Mouse (Mus musculus) embryonic facial prominence, embryonic 12.5 days (tissue): ENCODE data around the gene Tax1bp1. TPM values are rescaled to one million over a fixed set of nuclear protein-coding genes. Genes with fewer than 3 reads are reported as not detected.
A peak's percentile ranks its signal among the peaks of the same experiment; 100 is the strongest.

Source experiments
- ATAC-seq: fragments of 200-750 bp; cut with Nextera tagmentation; 2 replicates; pipeline ENCODE4 v1.8.0; 2017; ENCODE audit not compliant: insufficient number of reproducible peaks, insufficient read depth, low FRiP score, low TSS enrichment
- H3K27ac ChIP-seq: fragments of 300-500 bp; sonication (generic); 2 replicates; pipeline ENCODE4 v1.5.1; 2016; ENCODE audit warnings: mild to moderate bottlenecking
- H3K27me3 ChIP-seq: fragments of 300-500 bp; sonication (generic); 2 replicates; pipeline ENCODE4 v1.6.1; 2016; ENCODE audit warnings: mild to moderate bottlenecking, moderate library complexity
- H3K36me3 ChIP-seq: fragments of 300-500 bp; sonication (generic); 2 replicates; pipeline ENCODE4 v1.6.1; 2016; ENCODE audit warnings: mild to moderate bottlenecking
- H3K4me1 ChIP-seq: fragments of 300-500 bp; sonication (generic); 2 replicates; pipeline ENCODE4 v1.6.1; 2016
- H3K4me2 ChIP-seq: fragments of 300-500 bp; sonication (generic); replicated peaks from 2 replicates; pipeline ENCODE4 v1.6.1; 2016; ENCODE audit warnings: mild to moderate bottlenecking, moderate library complexity
- H3K4me3 ChIP-seq: fragments of 300-500 bp; sonication (generic); 2 replicates; pipeline ENCODE4 v1.5.1; 2016; ENCODE audit warnings: mild to moderate bottlenecking
- H3K9ac ChIP-seq: fragments of 300-500 bp; sonication (generic); 2 replicates; pipeline ENCODE4 v1.6.1; 2016; ENCODE audit warnings: mild to moderate bottlenecking, moderate library complexity
- H3K9me3 ChIP-seq: fragments of 300-500 bp; sonication (generic); 2 replicates; pipeline ENCODE4 v1.6.1; 2016; ENCODE audit warnings: mild to moderate bottlenecking, moderate library complexity
- WGBS: fragments of 180-500 bp; shearing (Covaris S2); methylation state at CpG from one replicate; pipeline ENCODE4 v1.1.7; 2016; 5-methylcytosine and 5-hydroxymethylcytosine counted together
- polyA plus RNA-seq: library from polyadenylated mRNA; unstranded; fragments of >200 nt; fragmentation: Nextera tagmentation; extraction: Ambion mirVana; gene quantifications from 2 replicates; pipeline ENCODE4 v1.2.1, GENCODE M21; 2016

Tax1bp1 gene
- polyA plus RNA-seq, 1 experiment from 2014 or later: 133 TPM

GRCm38 (mm10) chr6:52712563-52712962, 966 bp upstream of the Tax1bp1 start:
- no peak overlapping the region for H3K4me2 ChIP-seq
- H3K4me3 ChIP-seq: no peak overlapping the region
- no peak overlapping the region for H3K9ac ChIP-seq
- H3K27me3 ChIP-seq: no peaks in the 10 kb centered on the region
- no peaks in the 10 kb centered on the region for H3K9me3 ChIP-seq
- peaks cover 3% of the 10 kb centered on the region; the same call in 1 of the 2 replicates for H3K4me1 ChIP-seq
- ATAC-seq: no peak
- 69% methylated on average over 2 of the region's 2 CpGs for WGBS
- no peaks in the 10 kb centered on the region for H3K36me3 ChIP-seq
- no peak overlapping the region for H3K27ac ChIP-seq

GRCm38 (mm10) chr6:52713897-52714509, 474 bp downstream of the Tax1bp1 start:
- WGBS: under 1% methylated on average over 52 of the region's 52 CpGs
- H3K4me1 ChIP-seq: peaks cover 3% of the 10 kb centered on the region; the same call in 1 of the 2 replicates
- peak overlapping the region; percentile 57 for H3K4me2 ChIP-seq

GRCm38 (mm10) chr6:52717493-52718192, 4.1 kb downstream of the Tax1bp1 start:
- H3K36me3 ChIP-seq: no peaks in the 10 kb centered on the region
- H3K9me3 ChIP-seq: no peaks in the 10 kb centered on the region
- WGBS: 88% methylated on average over 5 of the region's 5 CpGs
- H3K4me1 ChIP-seq: peaks cover 3% of the 10 kb centered on the region; the same call in 1 of the 2 replicates
- no peaks in the 10 kb centered on the region for H3K27me3 ChIP-seq
- no peak overlapping the region for H3K4me2 ChIP-seq
- no peak for ATAC-seq
- no peak overlapping the region for H3K27ac ChIP-seq
- H3K9ac ChIP-seq: no peak overlapping the region
- no peak overlapping the region for H3K4me3 ChIP-seq

More at GRCm38 (mm10) chr6:52713897-52714509, 474 bp downstream of the Tax1bp1 start:
- H3K36me3 ChIP-seq: no peaks in the 10 kb centered on the region
- peak overlapping the region; percentile 84 for H3K9ac ChIP-seq
- no peaks in the 10 kb centered on the region for H3K9me3 ChIP-seq
- peak overlapping the region; percentile 86 for H3K27ac ChIP-seq
- no peaks in the 10 kb centered on the region for H3K27me3 ChIP-seq
- peak overlapping the region; percentile 89 for H3K4me3 ChIP-seq
- ATAC-seq: peak; percentile 76

- H3K9ac ChIP-seq: no peak overlapping the region
- H3K4me1 ChIP-seq: no peaks in the 10 kb centered on the region
- H3K4me2 ChIP-seq: no peak overlapping the region
- no peaks in the 10 kb centered on the region for H3K9me3 ChIP-seq
- H3K36me3 ChIP-seq: peaks cover 23% of the 10 kb centered on the region; the same call in 1 of the 2 replicates
- no peaks in the 10 kb centered on the region for H3K27me3 ChIP-seq
- H3K27ac ChIP-seq: no peak overlapping the region
- H3K4me3 ChIP-seq: no peak overlapping the region
- 57% methylated on average over 8 of the region's 8 CpGs for WGBS
- ATAC-seq: no peak
Measured at GRCm38 (mm10) chr6:52724805-52725439, 11.4 kb downstream of the Tax1bp1 start.

- Histone ChIP-seq H3K4me1 (no peaks in the 10 kb centered on the region), H3K9ac (no peak overlapping the region), H3K27me3 (no peaks in the 10 kb centered on the region), H3K4me2 (no peak overlapping the region), H3K36me3 (peaks cover 24% of the 10 kb centered on the region; the same call in 1 of the 2 replicates), H3K9me3 (no peaks in the 10 kb centered on the region), H3K4me3 (no peak overlapping the region), H3K27ac (no peak overlapping the region)
- 83% methylated on average over 4 of the region's 4 CpGs for WGBS
- no peak for ATAC-seq
Measured at GRCm38 (mm10) chr6:52730338-52730737, 16.8 kb downstream of the Tax1bp1 start.

GRCm38 (mm10) chr6:52734630-52735029, 21.1 kb downstream of the Tax1bp1 start:
- Histone ChIP-seq H3K36me3 (peaks cover 26% of the 10 kb centered on the region), H3K27ac (no peak overlapping the region), H3K27me3 (no peaks in the 10 kb centered on the region), H3K4me2 (no peak overlapping the region), H3K9me3 (no peaks in the 10 kb centered on the region), H3K4me1 (no peaks in the 10 kb centered on the region), H3K4me3 (no peak overlapping the region), H3K9ac (no peak overlapping the region)
- ATAC-seq: no peak
- WGBS: 93% methylated on average over 2 of the region's 2 CpGs

GRCm38 (mm10) chr6:52752832-52753231, 39.3 kb downstream of the Tax1bp1 start:
- H3K4me3 ChIP-seq: no peak overlapping the region
- peaks cover 34% of the 10 kb centered on the region for H3K36me3 ChIP-seq
- H3K9me3 ChIP-seq: no peaks in the 10 kb centered on the region
- no peaks in the 10 kb centered on the region for H3K4me1 ChIP-seq
- 94% methylated on average over 5 of the region's 5 CpGs for WGBS
- no peaks in the 10 kb centered on the region for H3K27me3 ChIP-seq
- no peak overlapping the region for H3K27ac ChIP-seq
- no peak overlapping the region for H3K9ac ChIP-seq
- ATAC-seq: no peak
- H3K4me2 ChIP-seq: no peak overlapping the region

GRCm38 (mm10) chr6:52765206-52765605, 51.7 kb downstream of the Tax1bp1 start:
- WGBS: 56% methylated on average over 7 of the region's 7 CpGs
- Histone ChIP-seq H3K4me3 (no peak overlapping the region), H3K9me3 (no peaks in the 10 kb centered on the region), H3K4me2 (no peak overlapping the region), H3K36me3 (peaks cover 36% of the 10 kb centered on the region), H3K4me1 (no peaks in the 10 kb centered on the region), H3K9ac (no peak overlapping the region), H3K27ac (no peak overlapping the region), H3K27me3 (no peaks in the 10 kb centered on the region)
- ATAC-seq: no peak

GRCm38 (mm10) chr6:52770789-52771188, 57.3 kb downstream of the Tax1bp1 start:
- Histone ChIP-seq H3K36me3 (peaks cover 25% of the 10 kb centered on the region), H3K9ac (no peak overlapping the region)

GRCm38 (mm10) chr6:52773132-52773531, 59.6 kb downstream of the Tax1bp1 start:
- ATAC-seq: no peak
- Histone ChIP-seq H3K4me2 (no peak overlapping the region), H3K27me3 (no peaks in the 10 kb centered on the region), H3K4me1 (no peaks in the 10 kb centered on the region), H3K9ac (no peak overlapping the region), H3K36me3 (peaks cover 12% of the 10 kb centered on the region), H3K27ac (no peak overlapping the region), H3K9me3 (no peaks in the 10 kb centered on the region), H3K4me3 (no peak overlapping the region)
- 83% methylated on average over 5 of the region's 5 CpGs for WGBS

More at GRCm38 (mm10) chr6:52770789-52771188, 57.3 kb downstream of the Tax1bp1 start:
- 93% methylated on average over 1 of the region's 1 CpGs for WGBS
- Histone ChIP-seq H3K27me3 (no peaks in the 10 kb centered on the region), H3K4me2 (no peak overlapping the region), H3K27ac (no peak overlapping the region), H3K4me3 (no peak overlapping the region), H3K4me1 (no peaks in the 10 kb centered on the region), H3K9me3 (no peaks in the 10 kb centered on the region)
- no peak for ATAC-seq

- ATAC-seq: no peak
- Histone ChIP-seq H3K4me2 (no peak overlapping the region), H3K4me3 (no peak overlapping the region), H3K9ac (no peak overlapping the region), H3K4me1 (no peaks in the 10 kb centered on the region), H3K27ac (no peak overlapping the region), H3K9me3 (no peaks in the 10 kb centered on the region), H3K36me3 (no peaks in the 10 kb centered on the region), H3K27me3 (no peaks in the 10 kb centered on the region)
- 74% methylated on average over 3 of the region's 3 CpGs for WGBS
Measured at GRCm38 (mm10) chr6:52775350-52775749, 61.8 kb downstream of the Tax1bp1 start.

- H3K9ac ChIP-seq: no peak overlapping the region
- H3K4me3 ChIP-seq: no peak overlapping the region
- ATAC-seq: no peak
- no peaks in the 10 kb centered on the region for H3K4me1 ChIP-seq
- H3K4me2 ChIP-seq: no peak overlapping the region
- H3K9me3 ChIP-seq: no peaks in the 10 kb centered on the region
- no peaks in the 10 kb centered on the region for H3K36me3 ChIP-seq
- no peaks in the 10 kb centered on the region for H3K27me3 ChIP-seq
- H3K27ac ChIP-seq: no peak overlapping the region
- 86% methylated on average over 8 of the region's 8 CpGs for WGBS
Measured at GRCm38 (mm10) chr6:52775956-52776355, 62.4 kb downstream of the Tax1bp1 start.
